Mouse (Mus musculus): ENCODE data around the gene Prf1. TPM values are rescaled to one million over a fixed set of nuclear protein-coding genes. Genes with fewer than 3 reads are reported as not detected.

Prf1 gene
- polyA plus RNA-seq, 1 experiment from 2014 or later = not detected

DNA sequence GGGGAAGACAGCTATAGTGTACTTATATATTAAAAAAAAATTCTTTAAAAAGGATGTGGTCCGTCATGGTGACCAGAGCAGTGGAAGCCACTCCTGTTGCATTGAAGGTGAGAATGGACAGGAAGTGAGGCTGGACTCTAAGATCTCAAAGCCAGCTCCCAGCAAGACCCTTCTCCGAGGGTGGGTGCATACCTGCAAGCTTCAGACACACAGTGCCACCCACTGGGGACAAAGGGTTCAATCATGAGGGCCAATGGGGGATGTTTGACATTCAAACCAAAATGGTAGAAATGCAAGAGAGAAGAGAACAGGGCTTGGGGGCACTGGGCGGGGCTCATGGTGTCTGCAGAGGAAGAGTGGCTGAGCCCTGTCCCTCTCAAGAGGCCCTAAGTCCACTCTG is 20.9 kb downstream of the Prf1 start:
- Histone ChIP-seq H3K27ac (ENCODE audit: low read depth) (no peak overlapping the region), H3K36me3 (ENCODE audit: insufficient read depth) (peaks cover 35% of the 10 kb centered on the region), H3K27me3 (ENCODE audit: insufficient read depth, low read length) (no peaks in the 10 kb centered on the region), H3K9ac (no peak overlapping the region), H3K9me3 (ENCODE audit: low read depth, low read length) (no peaks in the 10 kb centered on the region), H3K4me3 (ENCODE audit: low read depth, low read length) (no peak overlapping the region), H3K4me1 (ENCODE audit: insufficient read depth) (no peaks in the 10 kb centered on the region), H3K4me2 (no peak overlapping the region)
- no peak for DNase-seq
- ATAC-seq (ENCODE audit: insufficient read depth) = no peak
- WGBS = 91% methylated on average over 3 of the region's 3 CpGs
- no peak for TF ChIP-seq CTCF (IDR thresholded peaks at IDR 0.05; ENCODE audit: low read depth)

DNA sequence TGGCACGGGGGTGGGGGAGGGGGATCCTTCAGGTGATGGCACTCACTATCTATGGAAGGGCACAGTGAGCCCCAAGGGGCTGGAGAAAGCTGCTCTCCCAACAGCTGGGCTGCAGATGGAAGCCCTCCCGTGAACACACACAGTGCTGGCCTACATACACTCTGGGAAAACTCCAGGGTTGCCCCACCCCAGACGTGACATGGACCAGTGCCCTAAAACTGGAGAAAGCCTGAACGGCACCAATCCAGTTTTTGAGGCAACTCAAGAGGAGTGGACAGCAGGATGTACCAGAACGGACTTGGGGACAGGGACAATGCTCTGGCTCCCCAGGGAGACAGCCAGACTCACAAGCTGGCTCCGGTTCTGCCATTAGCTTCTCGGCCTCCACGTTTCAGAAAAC is 27.1 kb downstream of the Prf1 start:
- Histone ChIP-seq H3K4me2 (no peak overlapping the region), H3K4me1 (ENCODE audit: insufficient read depth) (no peaks in the 10 kb centered on the region), H3K27me3 (ENCODE audit: insufficient read depth, low read length) (no peaks in the 10 kb centered on the region), H3K9ac (no peak overlapping the region), H3K36me3 (ENCODE audit: insufficient read depth) (peaks cover 41% of the 10 kb centered on the region), H3K9me3 (ENCODE audit: low read depth, low read length) (no peaks in the 10 kb centered on the region), H3K4me3 (ENCODE audit: low read depth, low read length) (no peak overlapping the region), H3K27ac (ENCODE audit: low read depth) (no peak overlapping the region)
- ATAC-seq (ENCODE audit: insufficient read depth) = no peak
- DNase-seq = no peak
- WGBS = 68% methylated on average over 8 of the region's 8 CpGs
- TF ChIP-seq CTCF (IDR thresholded peaks at IDR 0.05; ENCODE audit: low read depth) = no peak

DNA sequence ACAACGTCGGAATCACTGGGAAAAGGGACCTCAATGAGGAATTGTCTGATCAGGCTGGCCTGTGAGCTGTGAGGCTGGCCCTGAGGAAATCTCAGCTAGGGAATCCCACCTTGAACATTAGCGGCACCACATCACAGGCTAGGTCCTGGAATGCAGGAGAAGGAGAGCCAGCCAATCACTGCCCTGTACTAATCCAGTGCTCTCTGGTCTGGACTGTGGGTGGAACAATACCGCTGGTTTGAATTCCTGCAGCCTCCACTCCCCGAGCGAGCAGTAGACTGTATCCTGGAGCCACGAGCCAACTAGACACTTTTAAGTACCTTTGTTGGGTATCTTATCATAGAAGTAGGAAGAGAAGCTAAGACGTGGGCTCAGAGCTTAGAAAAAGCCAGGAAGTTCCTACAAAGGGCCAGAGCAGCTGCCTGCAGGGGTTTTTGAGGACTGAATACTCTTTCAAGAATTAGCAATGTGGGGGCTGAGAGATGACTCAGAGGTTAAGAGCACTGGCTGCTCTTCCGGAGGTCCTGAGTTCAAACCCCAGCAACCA is 28.2 kb downstream of the Prf1 start:
- ATAC-seq (ENCODE audit: insufficient read depth) (peak; percentile 77; the same call in 1 of the 2 replicates), DNase-seq (no peak)
- no peak for TF ChIP-seq CTCF (IDR thresholded peaks at IDR 0.05; ENCODE audit: low read depth)
- H3K36me3 ChIP-seq (ENCODE audit: insufficient read depth) = peaks cover 30% of the 10 kb centered on the region
- H3K4me3 ChIP-seq (ENCODE audit: low read depth, low read length) = no peak overlapping the region
- H3K27me3 ChIP-seq (ENCODE audit: insufficient read depth, low read length) = no peaks in the 10 kb centered on the region
- 53% methylated on average over 9 of the region's 9 CpGs for WGBS
- no peak overlapping the region for H3K4me2 ChIP-seq
- no peak overlapping the region for H3K9ac ChIP-seq
- H3K4me1 ChIP-seq (ENCODE audit: insufficient read depth) = no peaks in the 10 kb centered on the region
- H3K27ac ChIP-seq (ENCODE audit: low read depth) = no peak overlapping the region
- no peaks in the 10 kb centered on the region for H3K9me3 ChIP-seq (ENCODE audit: low read depth, low read length)

DNA sequence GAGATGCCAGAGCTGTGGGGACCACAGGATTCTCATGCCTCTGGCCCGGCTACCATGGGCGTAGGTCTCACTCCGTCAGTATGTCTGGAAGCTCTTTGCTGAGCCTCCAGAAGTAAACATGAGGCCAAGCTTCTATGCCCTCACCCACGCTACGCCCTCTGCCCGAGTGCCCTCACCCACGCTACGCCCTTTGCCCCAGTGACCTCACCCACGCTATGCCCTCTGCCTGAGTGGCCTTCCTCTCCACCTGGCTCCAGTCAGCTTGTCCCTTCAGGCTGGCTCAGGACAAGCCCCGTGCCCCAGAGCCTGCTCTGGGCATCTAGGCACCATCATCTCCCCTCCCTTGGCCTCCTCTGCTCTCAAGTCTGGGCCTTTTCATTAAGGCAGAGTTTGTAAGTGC is 29.9 kb downstream of the Prf1 start:
- H3K9ac ChIP-seq = no peak overlapping the region
- no peaks in the 10 kb centered on the region for H3K4me1 ChIP-seq (ENCODE audit: insufficient read depth)
- no peak overlapping the region for H3K27ac ChIP-seq (ENCODE audit: low read depth)
- 0 out of 2 replicates have a peak, but pooled peaks cover 20% of the 10 kb centered on the region for H3K36me3 ChIP-seq (ENCODE audit: insufficient read depth)
- ATAC-seq (ENCODE audit: insufficient read depth) (no peak), DNase-seq (no peak)
- H3K4me2 ChIP-seq = no peak overlapping the region
- 78% methylated on average over 10 of the region's 10 CpGs for WGBS
- H3K9me3 ChIP-seq (ENCODE audit: low read depth, low read length) = no peaks in the 10 kb centered on the region
- no peaks in the 10 kb centered on the region for H3K27me3 ChIP-seq (ENCODE audit: insufficient read depth, low read length)
- H3K4me3 ChIP-seq (ENCODE audit: low read depth, low read length) = no peak overlapping the region
- no peak for TF ChIP-seq CTCF (IDR thresholded peaks at IDR 0.05; ENCODE audit: low read depth)

DNA sequence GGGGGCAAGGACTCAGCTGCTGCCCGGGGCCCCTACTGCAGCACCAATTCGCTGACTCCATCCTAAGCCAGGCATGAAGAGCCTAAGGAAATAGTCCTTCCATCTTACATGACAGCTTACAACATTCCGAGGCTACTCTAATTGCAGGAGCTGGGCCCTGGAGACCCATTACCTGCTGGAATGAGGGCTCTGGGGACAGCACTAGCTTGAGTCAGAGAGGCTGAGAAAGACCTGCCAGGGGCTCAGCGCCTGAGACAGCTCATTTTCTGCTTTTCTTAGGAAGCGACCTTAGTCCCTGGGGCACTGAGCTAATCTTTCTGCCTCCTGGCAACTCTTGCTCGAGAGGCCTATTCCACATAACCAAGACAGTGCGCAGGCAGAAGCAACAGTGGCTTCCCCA is 31.3 kb downstream of the Prf1 start:
- TF ChIP-seq CTCF (IDR thresholded peaks at IDR 0.05; ENCODE audit: low read depth) = no peak
- DNase-seq = no peak
- Histone ChIP-seq H3K9me3 (ENCODE audit: low read depth, low read length) (no peaks in the 10 kb centered on the region), H3K27ac (ENCODE audit: low read depth) (no peak overlapping the region), H3K4me3 (ENCODE audit: low read depth, low read length) (no peak overlapping the region), H3K4me1 (ENCODE audit: insufficient read depth) (no peaks in the 10 kb centered on the region), H3K9ac (no peak overlapping the region), H3K27me3 (ENCODE audit: insufficient read depth, low read length) (no peaks in the 10 kb centered on the region), H3K36me3 (ENCODE audit: insufficient read depth) (peaks cover 22% of the 10 kb centered on the region; the same call in 1 of the 2 replicates), H3K4me2 (no peak overlapping the region)
- WGBS = 56% methylated on average over 7 of the region's 7 CpGs
- ATAC-seq (ENCODE audit: insufficient read depth) = no peak

DNA sequence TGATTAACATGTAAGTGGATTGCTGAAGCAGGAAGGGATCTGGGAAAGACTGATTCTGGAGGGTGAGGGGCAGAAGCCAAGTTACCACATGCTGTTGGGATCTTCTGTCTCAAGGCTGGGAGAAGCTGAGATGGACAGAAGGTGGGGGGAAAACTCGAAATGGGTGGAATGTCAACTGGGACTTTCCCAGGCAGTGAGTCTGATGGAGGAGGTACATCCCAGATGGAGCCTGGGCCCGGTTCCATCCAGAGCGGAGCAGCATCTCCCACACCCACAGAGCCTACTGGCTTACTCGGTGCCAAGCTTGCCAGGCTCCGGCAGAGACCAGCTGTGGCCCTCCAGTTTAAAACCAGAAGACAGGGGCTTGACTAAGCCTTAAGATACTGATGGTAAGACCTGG is 33.4 kb downstream of the Prf1 start:
- no peak overlapping the region for H3K4me3 ChIP-seq (ENCODE audit: low read depth, low read length)

DNA sequence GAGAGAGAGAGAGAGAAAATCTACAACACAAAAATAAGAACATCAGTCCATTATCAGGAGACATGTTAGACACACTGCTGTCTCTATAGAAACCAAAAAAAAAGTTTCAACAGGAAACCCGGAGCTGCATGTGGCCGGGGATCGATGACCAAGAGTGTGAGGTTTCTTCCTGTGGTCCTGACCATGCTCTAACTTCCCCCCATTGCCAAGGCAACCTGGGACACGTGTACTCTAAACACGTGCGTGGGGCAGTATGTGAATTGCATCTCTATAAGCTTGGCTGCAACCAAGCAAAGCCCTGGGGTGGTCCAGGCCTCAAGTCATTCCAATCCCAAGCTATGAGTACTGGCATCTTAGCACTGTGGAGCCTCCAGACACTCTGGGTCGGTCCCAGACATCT is 36.9 kb downstream of the Prf1 start:
- DNase-seq (no peak), ATAC-seq (ENCODE audit: insufficient read depth) (no peak)
- Histone ChIP-seq H3K27ac (ENCODE audit: low read depth) (no peak overlapping the region), H3K4me3 (ENCODE audit: low read depth, low read length) (no peak overlapping the region), H3K4me2 (no peak overlapping the region), H3K27me3 (ENCODE audit: insufficient read depth, low read length) (no peaks in the 10 kb centered on the region), H3K4me1 (ENCODE audit: insufficient read depth) (no peaks in the 10 kb centered on the region), H3K9me3 (ENCODE audit: low read depth, low read length) (no peaks in the 10 kb centered on the region), H3K36me3 (ENCODE audit: insufficient read depth) (peaks cover 31% of the 10 kb centered on the region; the same call in 1 of the 2 replicates), H3K9ac (no peak overlapping the region)
- TF ChIP-seq CTCF (IDR thresholded peaks at IDR 0.05; ENCODE audit: low read depth) = no peak
- WGBS = 67% methylated on average over 7 of the region's 7 CpGs

More for the DNA sequence above, 33.4 kb downstream of the Prf1 start:
- Histone ChIP-seq H3K9me3 (ENCODE audit: low read depth, low read length) (no peaks in the 10 kb centered on the region), H3K27me3 (ENCODE audit: insufficient read depth, low read length) (no peaks in the 10 kb centered on the region), H3K4me2 (no peak overlapping the region), H3K36me3 (ENCODE audit: insufficient read depth) (peaks cover 23% of the 10 kb centered on the region; the same call in 1 of the 2 replicates), H3K9ac (no peak overlapping the region), H3K27ac (ENCODE audit: low read depth) (no peak overlapping the region), H3K4me1 (ENCODE audit: insufficient read depth) (no peaks in the 10 kb centered on the region)
- peak; percentile 25 for DNase-seq
- no peak for ATAC-seq (ENCODE audit: insufficient read depth)
- no peak for TF ChIP-seq CTCF (IDR thresholded peaks at IDR 0.05; ENCODE audit: low read depth)
- WGBS = 70% methylated on average over 5 of the region's 5 CpGs

Data from lung, embryonic 14.5 days (tissue).